ENCODE assay signal across 8 mouse cellular contexts in the genomic region with DNA sequence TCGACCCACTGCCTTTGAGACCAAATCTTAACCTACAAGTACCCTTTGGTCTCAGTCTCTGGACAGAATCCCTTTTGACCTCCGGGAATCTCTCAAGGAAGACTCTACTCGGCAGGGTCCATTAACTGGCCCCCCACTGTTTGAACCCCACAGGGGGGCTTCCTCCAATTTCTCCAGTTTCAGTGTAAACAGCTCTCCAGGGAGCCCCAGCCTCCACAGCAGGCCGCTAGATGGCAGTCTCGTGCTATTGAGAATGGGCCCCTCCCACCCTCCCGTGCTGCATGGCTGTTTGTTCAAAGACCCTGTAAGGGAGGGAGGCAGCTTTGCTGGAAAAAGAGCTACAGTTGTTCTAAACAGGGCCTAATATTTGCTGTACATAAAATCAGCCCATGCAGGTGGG. TPM values are rescaled to one million over a fixed set of nuclear protein-coding genes. Genes with fewer than 3 reads are reported as not detected.
DNase-seq lines count a peak whose midpoint lies in the region; ATAC-seq and TF ChIP-seq lines count a peak whose summit lies in the region.

No protein-coding gene starts in this region.

- peaks cover 4% of the 10 kb centered on the region; the same call in 1 of the 2 replicates for H3K36me3 ChIP-seq in kidney, embryonic 16.5 days (ENCODE audit: insufficient read depth, low read length)
- H3K36me3 ChIP-seq in liver, embryonic 14.5 days (replicated peaks; ENCODE audit: control insufficient read depth, insufficient read depth, low read depth), result no peaks in the 10 kb centered on the region; the same call in 1 of the 2 replicates
- peaks cover 18% of the 10 kb centered on the region; the same call in 1 of the 2 replicates for H3K36me3 ChIP-seq in neural tube, embryonic 13.5 days

- TF ChIP-seq CTCF in liver, embryonic 14.5 days (IDR thresholded peaks at IDR 0.05; ENCODE audit: low read depth), result peak; percentile 77

- peak; percentile 53 for ATAC-seq in kidney, embryonic 16.5 days (ENCODE audit: low FRiP score, low TSS enrichment)
- ATAC-seq in liver, embryonic 14.5 days (ENCODE audit: insufficient read depth), result no peak
- 0 out of 2 replicates have a peak, but pooled peaks have one; percentile 41 for ATAC-seq in neural tube, embryonic 13.5 days (ENCODE audit: low read depth)

- no peak overlapping the region for H3K4me3 ChIP-seq in kidney, embryonic 16.5 days (ENCODE audit: low read length)
- no peak overlapping the region for H3K4me3 ChIP-seq in liver, embryonic 14.5 days (ENCODE audit: insufficient read depth in 1 of 2, low read depth in 2 of 2, low read length in 2 of 2)
- H3K4me3 ChIP-seq in neural tube, embryonic 13.5 days, result no peak overlapping the region

- no peaks in the 10 kb centered on the region for H3K9me3 ChIP-seq in kidney, embryonic 16.5 days (ENCODE audit: low read length)
- no peaks in the 10 kb centered on the region for H3K9me3 ChIP-seq in liver, embryonic 14.5 days (ENCODE audit: control insufficient read depth, low read length)
- H3K9me3 ChIP-seq in neural tube, embryonic 13.5 days, result no peaks in the 10 kb centered on the region

- H3K27me3 ChIP-seq in kidney, embryonic 16.5 days (ENCODE audit: insufficient read depth, low read length), result no peaks in the 10 kb centered on the region
- H3K27me3 ChIP-seq in liver, embryonic 14.5 days (ENCODE audit: control insufficient read depth, insufficient read depth, low read length), result no peaks in the 10 kb centered on the region
- H3K27me3 ChIP-seq in neural tube, embryonic 13.5 days, result no peaks in the 10 kb centered on the region

- peaks cover 71% of the 10 kb centered on the region for H3K4me1 ChIP-seq in kidney, embryonic 16.5 days (ENCODE audit: insufficient read depth, low read length)
- peaks cover 7 to 46% of the 10 kb centered on the region in 2 experiments for H3K4me1 ChIP-seq in liver, embryonic 14.5 days (replicated peaks; ENCODE audit: control insufficient read depth in 2 of 2, insufficient read depth in 2 of 2, low read length in 1 of 2)
- peaks cover 48% of the 10 kb centered on the region for H3K4me1 ChIP-seq in neural tube, embryonic 13.5 days (replicated peaks)

- H3K4me2 ChIP-seq in kidney, embryonic 16.5 days (replicated peaks; ENCODE audit: low read depth, low read length), result no peak overlapping the region
- no peak overlapping the region for H3K4me2 ChIP-seq in liver, embryonic 14.5 days (ENCODE audit: low read depth)
- no peak overlapping the region for H3K4me2 ChIP-seq in neural tube, embryonic 13.5 days

- TF ChIP-seq EP300 in liver, embryonic 14.5 days (IDR thresholded peaks at IDR 0.05; ENCODE audit: low read depth), result no peak

- WGBS in kidney, embryonic 16.5 days, result 10% methylated on average over 6 of the region's 6 CpGs
- 14% methylated on average over 6 of the region's 6 CpGs for WGBS in liver, embryonic 14.5 days (ENCODE audit: insufficient replicate concordance)
- 3% methylated on average over 6 of the region's 6 CpGs for WGBS in neural tube, embryonic 13.5 days

- peak; percentile 58 for DNase-seq in kidney, adult 18-20 months
- no peak for DNase-seq in kidney, adult 11 months
- peak; percentile 60 to 74 for DNase-seq in cerebellum, postnatal 4 days (ENCODE audit: low spot score in 2 of 2)
- peak; percentile 36 for DNase-seq in heart, adult 8-10 months (ENCODE audit: low spot score)
- peak in 2 of 3 experiments; percentile 38 to 48 for DNase-seq in liver, embryonic 14.5 days (ENCODE audit: low read depth in 3 of 3, low spot score in 3 of 3)
- peak; percentile 29 for DNase-seq in testis, postnatal 14 days (ENCODE audit: low spot score)

- H3K27ac ChIP-seq in kidney, embryonic 16.5 days (ENCODE audit: low read length), result peak overlapping the region; percentile 91
- H3K27ac ChIP-seq in liver, embryonic 14.5 days, result no peak overlapping the region
- H3K27ac ChIP-seq in neural tube, embryonic 13.5 days (replicated peaks), result peak overlapping the region; percentile 79

- peak overlapping the region; percentile 56; the same call in 1 of the 2 replicates for H3K9ac ChIP-seq in kidney, embryonic 16.5 days (replicated peaks; ENCODE audit: low read length)
- no peak overlapping the region for H3K9ac ChIP-seq in liver, embryonic 14.5 days (replicated peaks)
- 0 out of 2 replicates have a peak overlapping the region, but pooled peaks have one; percentile 43 for H3K9ac ChIP-seq in neural tube, embryonic 13.5 days

RNA-seq across cellular contexts. Expression of a gene that starts 5.4 kb away (rescaled TPM):
- total RNA-seq in heart, adult 8-10 months (2022), result 10 to 100 TPM in 2 of 4 experiments, 1 to 10 TPM in 1, under 1 TPM in 1; 0.90 to 35.4 (median 16.1) TPM
- polyA plus RNA-seq in kidney, embryonic 16.5 days (2015; fragmentation: Nextera tagmentation; extraction: Ambion mirVana), result 24.4 and 24.6 TPM in 2 replicates
- polyA plus RNA-seq in liver, embryonic 14.5 days (2012; rRNA removed), result 24.4 and 45.9 TPM in 2 replicates
- polyA plus RNA-seq in liver, embryonic 14.5 days (2014; fragmentation: Nextera tagmentation; extraction: Ambion mirVana), result 11.1 and 14.4 TPM in 2 replicates
- polyA plus RNA-seq in neural tube, embryonic 13.5 days (2015; fragmentation: Nextera tagmentation; extraction: Ambion mirVana), result 14.0 and 14.8 TPM in 2 replicates

RNA-seq across cellular contexts. Expression of a gene that starts 39.2 kb away (rescaled TPM):
- 10 to 100 TPM in 1 of 4 experiments, 1 to 10 TPM in 3; 7.6 to 13.6 (median 9.6) TPM for total RNA-seq in heart, adult 8-10 months (2022)
- polyA plus RNA-seq in kidney, embryonic 16.5 days (2015; fragmentation: Nextera tagmentation; extraction: Ambion mirVana), result 14.2 and 17.2 TPM in 2 replicates
- polyA plus RNA-seq in liver, embryonic 14.5 days (2012; rRNA removed), result 0.10 and 0.15 TPM in 2 replicates
- 0.17 TPM in 1 of 2 replicates, not detected in the other for polyA plus RNA-seq in liver, embryonic 14.5 days (2014; fragmentation: Nextera tagmentation; extraction: Ambion mirVana)
- 2.4 and 8.4 TPM in 2 replicates for polyA plus RNA-seq in neural tube, embryonic 13.5 days (2015; fragmentation: Nextera tagmentation; extraction: Ambion mirVana)
